Mouse (Mus musculus): Measurements from ENCODE around the gene Zfp385c. TPM values are rescaled to one million over a fixed set of nuclear protein-coding genes. Genes with fewer than 3 reads are reported as not detected.
"Not testable (repeated sequence)": the region's sequence is repeated elsewhere in the genome, so short reads cannot be mapped to it uniquely, and the experiment has no call there.

Zfp385c gene
- polyA plus RNA-seq, 1 experiment from 2014 or later, result 0.26 TPM

GRCm38 (mm10) chr11:100659806-100660205, 32.4 kb downstream of the Zfp385c start:
- Histone ChIP-seq H3K4me1 (ENCODE audit: control insufficient read depth in 2 of 2, insufficient read depth in 2 of 2, low read length in 2 of 2) (peaks cover 13 to 14% of the 10 kb centered on the region in 2 experiments; a peak in 3 of 4 replicates), H3K36me3 (ENCODE audit: control insufficient read depth, insufficient read depth, low read length) (no peaks in the 10 kb centered on the region), H3K9ac (ENCODE audit: low read length) (no peak overlapping the region), H3K27me3 (ENCODE audit: control insufficient read depth, insufficient read depth, low read length) (no peaks in the 10 kb centered on the region), H3K9me3 (ENCODE audit: control insufficient read depth, low read length) (no peaks in the 10 kb centered on the region), H3K4me3 (ENCODE audit: control insufficient read depth in 1 of 2, insufficient read depth in 1 of 2, low read depth in 1 of 2, low read length in 2 of 2) (no peak overlapping the region), H3K27ac (replicated peaks in 1 of 2; ENCODE audit: control insufficient read depth in 1 of 2, insufficient read depth in 1 of 2, low read depth in 2 of 2, low read length in 2 of 2) (no peak overlapping the region), H3K4me2 (ENCODE audit: low read length) (no peak overlapping the region)
- no peak for ATAC-seq (ENCODE audit: insufficient number of reproducible peaks, insufficient read depth, low FRiP score, low read depth)
- WGBS, result 59% methylated on average over 10 of the region's 10 CpGs

- Histone ChIP-seq H3K9ac (ENCODE audit: low read length) (no peak overlapping the region; the same call in 1 of the 2 replicates), H3K4me3 (ENCODE audit: control insufficient read depth in 1 of 2, insufficient read depth in 1 of 2, low read depth in 1 of 2, low read length in 2 of 2) (no peak overlapping the region), H3K27ac (replicated peaks in 1 of 2; ENCODE audit: control insufficient read depth in 1 of 2, insufficient read depth in 1 of 2, low read depth in 2 of 2, low read length in 2 of 2) (no peak overlapping the region), H3K4me1 (ENCODE audit: control insufficient read depth in 2 of 2, insufficient read depth in 2 of 2, low read length in 2 of 2) (peaks cover 13 to 14% of the 10 kb centered on the region in 2 experiments; a peak in 3 of 4 replicates), H3K27me3 (ENCODE audit: control insufficient read depth, insufficient read depth, low read length) (peaks cover 7% of the 10 kb centered on the region), H3K9me3 (ENCODE audit: control insufficient read depth, low read length) (no peaks in the 10 kb centered on the region), H3K4me2 (ENCODE audit: low read length) (peak overlapping the region; percentile 41), H3K36me3 (ENCODE audit: control insufficient read depth, insufficient read depth, low read length) (no peaks in the 10 kb centered on the region)
- WGBS, result 10% methylated on average over 6 of the region's 6 CpGs
- 0 out of 2 replicates have a peak, but pooled peaks have one; percentile 28 for ATAC-seq (ENCODE audit: insufficient number of reproducible peaks, insufficient read depth, low FRiP score, low read depth)
Measured at GRCm38 (mm10) chr11:100656458-100656857, 35.8 kb downstream of the Zfp385c start.

GRCm38 (mm10) chr11:100655589-100655988, 36.7 kb downstream of the Zfp385c start:
- not testable (repeated sequence) for H3K36me3 ChIP-seq (ENCODE audit: control insufficient read depth, insufficient read depth, low read length); ATAC-seq (ENCODE audit: insufficient number of reproducible peaks, insufficient read depth, low FRiP score, low read depth); H3K4me2 ChIP-seq (ENCODE audit: low read length); H3K27ac ChIP-seq (replicated peaks in 1 of 2; ENCODE audit: control insufficient read depth in 1 of 2, insufficient read depth in 1 of 2, low read depth in 2 of 2, low read length in 2 of 2); H3K4me3 ChIP-seq (ENCODE audit: control insufficient read depth in 1 of 2, insufficient read depth in 1 of 2, low read depth in 1 of 2, low read length in 2 of 2); H3K9me3 ChIP-seq (ENCODE audit: control insufficient read depth, low read length); H3K9ac ChIP-seq (ENCODE audit: low read length)
- H3K4me1 ChIP-seq (ENCODE audit: control insufficient read depth in 2 of 2, insufficient read depth in 2 of 2, low read length in 2 of 2), result peaks cover 13 to 14% of the 10 kb centered on the region in 2 experiments; a peak in 3 of 4 replicates
- peaks cover 16% of the 10 kb centered on the region for H3K27me3 ChIP-seq (ENCODE audit: control insufficient read depth, insufficient read depth, low read length)
- WGBS, result 46% methylated on average over 2 of the region's 3 CpGs

- Histone ChIP-seq H3K4me1 (ENCODE audit: control insufficient read depth in 2 of 2, insufficient read depth in 2 of 2, low read length in 2 of 2) (peaks cover 6 to 7% of the 10 kb centered on the region in 2 experiments; a peak in 3 of 4 replicates), H3K9ac (ENCODE audit: low read length) (no peak overlapping the region), H3K27me3 (ENCODE audit: control insufficient read depth, insufficient read depth, low read length) (peaks cover 40% of the 10 kb centered on the region), H3K9me3 (ENCODE audit: control insufficient read depth, low read length) (no peaks in the 10 kb centered on the region), H3K36me3 (ENCODE audit: control insufficient read depth, insufficient read depth, low read length) (no peaks in the 10 kb centered on the region), H3K27ac (replicated peaks in 1 of 2; ENCODE audit: control insufficient read depth in 1 of 2, insufficient read depth in 1 of 2, low read depth in 2 of 2, low read length in 2 of 2) (no peak overlapping the region), H3K4me2 (ENCODE audit: low read length) (no peak overlapping the region), H3K4me3 (ENCODE audit: control insufficient read depth in 1 of 2, insufficient read depth in 1 of 2, low read depth in 1 of 2, low read length in 2 of 2) (no peak overlapping the region)
- 9% methylated on average over 3 of the region's 3 CpGs for WGBS
- ATAC-seq (ENCODE audit: insufficient number of reproducible peaks, insufficient read depth, low FRiP score, low read depth), result no peak
Measured at GRCm38 (mm10) chr11:100651748-100652147, 40.5 kb downstream of the Zfp385c start.

GRCm38 (mm10) chr11:100651205-100651604, 41.0 kb downstream of the Zfp385c start:
- Histone ChIP-seq H3K9ac (ENCODE audit: low read length) (no peak overlapping the region), H3K27me3 (ENCODE audit: control insufficient read depth, insufficient read depth, low read length) (peaks cover 40% of the 10 kb centered on the region), H3K9me3 (ENCODE audit: control insufficient read depth, low read length) (no peaks in the 10 kb centered on the region), H3K36me3 (ENCODE audit: control insufficient read depth, insufficient read depth, low read length) (no peaks in the 10 kb centered on the region), H3K4me1 (ENCODE audit: control insufficient read depth in 2 of 2, insufficient read depth in 2 of 2, low read length in 2 of 2) (peaks cover 2% of the 10 kb centered on the region in 2 experiments; a peak in 3 of 4 replicates), H3K4me2 (ENCODE audit: low read length) (no peak overlapping the region), H3K27ac (replicated peaks in 1 of 2; ENCODE audit: control insufficient read depth in 1 of 2, insufficient read depth in 1 of 2, low read depth in 2 of 2, low read length in 2 of 2) (no peak overlapping the region), H3K4me3 (ENCODE audit: control insufficient read depth in 1 of 2, insufficient read depth in 1 of 2, low read depth in 1 of 2, low read length in 2 of 2) (no peak overlapping the region)
- WGBS, result 24% methylated on average over 8 of the region's 8 CpGs
- no peak for ATAC-seq (ENCODE audit: insufficient number of reproducible peaks, insufficient read depth, low FRiP score, low read depth)

- Histone ChIP-seq H3K4me2 (ENCODE audit: low read length) (no peak overlapping the region), H3K9ac (ENCODE audit: low read length) (no peak overlapping the region), H3K9me3 (ENCODE audit: control insufficient read depth, low read length) (no peaks in the 10 kb centered on the region), H3K36me3 (ENCODE audit: control insufficient read depth, insufficient read depth, low read length) (no peaks in the 10 kb centered on the region), H3K27me3 (ENCODE audit: control insufficient read depth, insufficient read depth, low read length) (peaks cover 44% of the 10 kb centered on the region), H3K27ac (replicated peaks in 1 of 2; ENCODE audit: control insufficient read depth in 1 of 2, insufficient read depth in 1 of 2, low read depth in 2 of 2, low read length in 2 of 2) (no peak overlapping the region), H3K4me3 (ENCODE audit: control insufficient read depth in 1 of 2, insufficient read depth in 1 of 2, low read depth in 1 of 2, low read length in 2 of 2) (no peak overlapping the region), H3K4me1 (ENCODE audit: control insufficient read depth in 2 of 2, insufficient read depth in 2 of 2, low read length in 2 of 2) (no peaks in the 10 kb centered on the region; a peak in 1 of 4 replicates)
- 83% methylated on average over 8 of the region's 8 CpGs for WGBS
- ATAC-seq (ENCODE audit: insufficient number of reproducible peaks, insufficient read depth, low FRiP score, low read depth), result no peak
Measured at GRCm38 (mm10) chr11:100648405-100648804, 43.9 kb downstream of the Zfp385c start.

- H3K4me2 ChIP-seq (ENCODE audit: low read length), result no peak overlapping the region
- H3K9me3 ChIP-seq (ENCODE audit: control insufficient read depth, low read length), result no peaks in the 10 kb centered on the region
- no peaks in the 10 kb centered on the region for H3K36me3 ChIP-seq (ENCODE audit: control insufficient read depth, insufficient read depth, low read length)
- peaks cover 41% of the 10 kb centered on the region for H3K27me3 ChIP-seq (ENCODE audit: control insufficient read depth, insufficient read depth, low read length)
- no peak overlapping the region for H3K9ac ChIP-seq (ENCODE audit: low read length)
- H3K4me3 ChIP-seq (ENCODE audit: control insufficient read depth in 1 of 2, insufficient read depth in 1 of 2, low read depth in 1 of 2, low read length in 2 of 2), result no peak overlapping the region
- H3K4me1 ChIP-seq (ENCODE audit: control insufficient read depth in 2 of 2, insufficient read depth in 2 of 2, low read length in 2 of 2), result no peaks in the 10 kb centered on the region
- 15% methylated on average over 1 of the region's 1 CpGs for WGBS
- H3K27ac ChIP-seq (replicated peaks in 1 of 2; ENCODE audit: control insufficient read depth in 1 of 2, insufficient read depth in 1 of 2, low read depth in 2 of 2, low read length in 2 of 2), result no peak overlapping the region
- ATAC-seq (ENCODE audit: insufficient number of reproducible peaks, insufficient read depth, low FRiP score, low read depth), result no peak
Measured at GRCm38 (mm10) chr11:100646265-100646664, 46.0 kb downstream of the Zfp385c start.

Data from heart, embryonic 14.5 days (tissue).